In genomic region chr6:88899628-88900027, GRCm38 (mm10) we compare ENCODE assay signal across 18 mouse cellular contexts. TPM values are rescaled to one million over a fixed set of nuclear protein-coding genes. Genes with fewer than 3 reads are reported as not detected.
DNase-seq lines count a peak whose midpoint lies in the region; ATAC-seq lines count a peak whose summit lies in the region.
"Had no signal": no experiment of that assay in that cellular context is flagged by ENCODE, and none has a peak within 500 bp of the region (broad histone marks: within the 10 kb centered on the region; RNA-seq: fewer than 3 reads in every experiment).

No protein-coding gene starts in this region.

- no peak overlapping the region for H3K4me3 ChIP-seq in hindbrain, embryonic 11.5 days (ENCODE audit: low read depth, low read length)
- H3K4me3 ChIP-seq in hindbrain, embryonic 16.5 days (ENCODE audit: low read length): no peak overlapping the region
- peak overlapping the region; percentile 47 for H3K4me3 ChIP-seq in megakaryocyte, embryonic 14.5 days (replicated peaks)

- no peak for ATAC-seq in hindbrain, embryonic 11.5 days (ENCODE audit: low FRiP score)
- no peak for ATAC-seq in hindbrain, embryonic 16.5 days
- ATAC-seq in megakaryocyte, adult 5-6 weeks (ENCODE audit: poor library complexity, severe bottlenecking): no peak
- ATAC-seq: activated CD4-positive, CD25-positive, alpha-beta regulatory T cell, adult 4 months; forebrain, embryonic 15.5 days; hindbrain, postnatal 0 days; Patski had no signal

- H3K9me3 ChIP-seq in hindbrain, embryonic 11.5 days (ENCODE audit: control insufficient read depth, low read length): no peaks in the 10 kb centered on the region
- H3K9me3 ChIP-seq in hindbrain, embryonic 16.5 days (ENCODE audit: control insufficient read depth, low read length): no peaks in the 10 kb centered on the region
- no peaks in the 10 kb centered on the region for H3K9me3 ChIP-seq in megakaryocyte, embryonic 14.5 days
- H3K9me3 ChIP-seq: embryonic facial prominence, embryonic 10.5 days; forebrain, embryonic 15.5 days had no signal

- 0 out of 2 replicates have a peak, but pooled peaks cover 2% of the 10 kb centered on the region for H3K36me3 ChIP-seq in hindbrain, embryonic 11.5 days (ENCODE audit: control insufficient read depth, insufficient read depth, low read length)
- H3K36me3 ChIP-seq in hindbrain, embryonic 16.5 days (ENCODE audit: control insufficient read depth, insufficient read depth, low read length): no peaks in the 10 kb centered on the region
- peaks cover 30% of the 10 kb centered on the region for H3K36me3 ChIP-seq in megakaryocyte, embryonic 14.5 days (replicated peaks; ENCODE audit: low read length)
- H3K36me3 ChIP-seq: forebrain, embryonic 15.5 days had no signal

- intact Hi-C loops in heart, postnatal 14 days (cut with DNase I): no loop called here

- H3K4me1 ChIP-seq in hindbrain, embryonic 11.5 days (replicated peaks; ENCODE audit: control insufficient read depth, insufficient read depth, low read length): peaks cover 16% of the 10 kb centered on the region
- peaks cover 25% of the 10 kb centered on the region for H3K4me1 ChIP-seq in hindbrain, embryonic 16.5 days (ENCODE audit: control insufficient read depth, insufficient read depth, low read depth, low read length)
- peaks cover 75% of the 10 kb centered on the region for H3K4me1 ChIP-seq in megakaryocyte, embryonic 14.5 days

- H3K9ac ChIP-seq in hindbrain, embryonic 11.5 days (ENCODE audit: low read depth, low read length): 0 out of 2 replicates have a peak overlapping the region, but pooled peaks have one; percentile 7
- no peak overlapping the region for H3K9ac ChIP-seq in hindbrain, embryonic 16.5 days (ENCODE audit: low read depth, low read length)
- H3K9ac ChIP-seq: forebrain, embryonic 15.5 days had no signal

- DNase-seq in heart, adult 11 months: peak; percentile 76
- DNase-seq in heart, postnatal 14 days: no peak
- no peak for DNase-seq in hindbrain, embryonic 11.5 days (ENCODE audit: low spot score)
- no peak for DNase-seq in left cerebral cortex, adult 11 months (ENCODE audit: low spot score)
- DNase-seq: adrenal gland, postnatal 14 days; cerebellum, adult 11-12 months; cerebellum, postnatal 10 days; gastrocnemius, postnatal 36 days; heart, adult 18-20 months had no signal

- no peak overlapping the region for H3K27ac ChIP-seq in hindbrain, embryonic 11.5 days (ENCODE audit: low read depth, low read length)
- H3K27ac ChIP-seq in hindbrain, embryonic 16.5 days (ENCODE audit: low read depth, low read length): no peak overlapping the region
- H3K27ac ChIP-seq: forebrain, embryonic 15.5 days; hindbrain, postnatal 0 days had no signal

- H3K27me3 ChIP-seq in hindbrain, embryonic 11.5 days (ENCODE audit: control insufficient read depth, insufficient read depth, low read length): no peaks in the 10 kb centered on the region
- H3K27me3 ChIP-seq in hindbrain, embryonic 16.5 days (replicated peaks; ENCODE audit: control insufficient read depth, insufficient read depth, low read length): no peaks in the 10 kb centered on the region
- no peaks in the 10 kb centered on the region for H3K27me3 ChIP-seq in megakaryocyte, embryonic 14.5 days (replicated peaks)
- H3K27me3 ChIP-seq: CH12.LX; forebrain, embryonic 15.5 days; Patski had no signal

- no peak overlapping the region for H3K4me2 ChIP-seq in hindbrain, embryonic 11.5 days (replicated peaks; ENCODE audit: low read depth, low read length)
- no peak overlapping the region for H3K4me2 ChIP-seq in hindbrain, embryonic 16.5 days (ENCODE audit: low read length)

- WGBS in hindbrain, embryonic 11.5 days: 90% methylated on average over 2 of the region's 2 CpGs
- 93% methylated on average over 2 of the region's 2 CpGs for WGBS in hindbrain, embryonic 16.5 days

RNA-seq across cellular contexts. Expression of gene Mcm2, which starts 1.0 kb away (rescaled TPM):
- total RNA-seq in heart, postnatal 14 days (2021): 10 to 100 TPM; 11.0 to 15.4 TPM
- polyA plus RNA-seq in hindbrain, embryonic 11.5 days (2014; fragmentation: Nextera tagmentation; extraction: Ambion mirVana): 146 and 191 TPM in 2 replicates
- polyA plus RNA-seq in hindbrain, embryonic 16.5 days (2015; fragmentation: Nextera tagmentation; extraction: Ambion mirVana): 27.3 and 35.0 TPM in 2 replicates
- 133 and 188 TPM in 2 replicates for polyA plus RNA-seq in megakaryocyte, embryonic 14.5 days (2012; ENCODE audit: insufficient read depth, low replicate concordance)
- 45.4 and 47.7 TPM in 2 replicates for total RNA-seq in megakaryocyte, adult 5-6 weeks (2015)
- total RNA-seq in megakaryocyte, adult 5-6 weeks (2017): 77.2 TPM in 2 replicates

RNA-seq across cellular contexts. Expression of gene Tpra1, which starts 2.4 kb away (rescaled TPM):
- 10 to 100 TPM; 34.7 to 38.9 TPM for total RNA-seq in heart, postnatal 14 days (2021)
- 40.1 and 45.4 TPM in 2 replicates for polyA plus RNA-seq in hindbrain, embryonic 11.5 days (2014; fragmentation: Nextera tagmentation; extraction: Ambion mirVana)
- polyA plus RNA-seq in hindbrain, embryonic 16.5 days (2015; fragmentation: Nextera tagmentation; extraction: Ambion mirVana): 92.3 and 94.7 TPM in 2 replicates
- 102 and 155 TPM in 2 replicates for polyA plus RNA-seq in megakaryocyte, embryonic 14.5 days (2012; ENCODE audit: insufficient read depth, low replicate concordance)
- total RNA-seq in megakaryocyte, adult 5-6 weeks (2015): 24.0 and 26.1 TPM in 2 replicates
- total RNA-seq in megakaryocyte, adult 5-6 weeks (2017): 32.4 and 35.5 TPM in 2 replicates

RNA-seq across cellular contexts. Expression of gene Podxl2, which starts 24.8 kb away (rescaled TPM):
- 10 to 100 TPM; 26.7 to 27.4 TPM for total RNA-seq in heart, postnatal 14 days (2021)
- 151 and 156 TPM in 2 replicates for polyA plus RNA-seq in hindbrain, embryonic 11.5 days (2014; fragmentation: Nextera tagmentation; extraction: Ambion mirVana)
- 553 and 621 TPM in 2 replicates for polyA plus RNA-seq in hindbrain, embryonic 16.5 days (2015; fragmentation: Nextera tagmentation; extraction: Ambion mirVana)
- polyA plus RNA-seq in megakaryocyte, embryonic 14.5 days (2012; ENCODE audit: insufficient read depth, low replicate concordance): 1.2 and 3.2 TPM in 2 replicates
- total RNA-seq in megakaryocyte, adult 5-6 weeks (2015): not detected in 2 replicates
- total RNA-seq in megakaryocyte, adult 5-6 weeks (2017): 0.16 and 0.40 TPM in 2 replicates
- polyA plus RNA-seq: activated CD4-positive, CD25-positive, alpha-beta regulatory T cell, adult 4 months had no signal

RNA-seq across cellular contexts. Expression of gene Abtb1, which starts 57.8 kb away (rescaled TPM):
- total RNA-seq in heart, postnatal 14 days (2021): 10 to 100 TPM; 23.4 to 24.3 TPM
- 16.1 and 18.4 TPM in 2 replicates for polyA plus RNA-seq in hindbrain, embryonic 11.5 days (2014; fragmentation: Nextera tagmentation; extraction: Ambion mirVana)
- 37.7 and 39.4 TPM in 2 replicates for polyA plus RNA-seq in hindbrain, embryonic 16.5 days (2015; fragmentation: Nextera tagmentation; extraction: Ambion mirVana)
- polyA plus RNA-seq in megakaryocyte, embryonic 14.5 days (2012; ENCODE audit: insufficient read depth, low replicate concordance): 33.5 and 113 TPM in 2 replicates
- 22.8 TPM in 2 replicates for total RNA-seq in megakaryocyte, adult 5-6 weeks (2015)
- 104 TPM in 2 replicates for total RNA-seq in megakaryocyte, adult 5-6 weeks (2017)

Comparison
In these comparisons a context has a peak if more than half of its experiments do, and no peak if none do; other contexts are left out.
1. RNA of gene Podxl2, which starts 24.8 kb away (polyA plus RNA-seq): 553 to 621 TPM in hindbrain, embryonic 16.5 days and 151 to 156 TPM in hindbrain, embryonic 11.5 days; 1.2 to 3.2 TPM in megakaryocyte, embryonic 14.5 days; every median in the first group is over 10 times any median in the second.